Mouse (Mus musculus): ENCODE data around the gene Cyb561d1. TPM values are rescaled to one million over a fixed set of nuclear protein-coding genes. Genes with fewer than 3 reads are reported as not detected.
A peak's percentile ranks its signal among the peaks of the same experiment; 100 is the strongest.
"Not testable (repeated sequence)": the region's sequence is repeated elsewhere in the genome, so short reads cannot be mapped to it uniquely, and the experiment has no call there.

Cyb561d1 gene
- polyA plus RNA-seq (2014; fragmentation: Nextera tagmentation; extraction: Ambion mirVana) = 1.8 and 2.2 TPM in 2 replicates

DNA sequence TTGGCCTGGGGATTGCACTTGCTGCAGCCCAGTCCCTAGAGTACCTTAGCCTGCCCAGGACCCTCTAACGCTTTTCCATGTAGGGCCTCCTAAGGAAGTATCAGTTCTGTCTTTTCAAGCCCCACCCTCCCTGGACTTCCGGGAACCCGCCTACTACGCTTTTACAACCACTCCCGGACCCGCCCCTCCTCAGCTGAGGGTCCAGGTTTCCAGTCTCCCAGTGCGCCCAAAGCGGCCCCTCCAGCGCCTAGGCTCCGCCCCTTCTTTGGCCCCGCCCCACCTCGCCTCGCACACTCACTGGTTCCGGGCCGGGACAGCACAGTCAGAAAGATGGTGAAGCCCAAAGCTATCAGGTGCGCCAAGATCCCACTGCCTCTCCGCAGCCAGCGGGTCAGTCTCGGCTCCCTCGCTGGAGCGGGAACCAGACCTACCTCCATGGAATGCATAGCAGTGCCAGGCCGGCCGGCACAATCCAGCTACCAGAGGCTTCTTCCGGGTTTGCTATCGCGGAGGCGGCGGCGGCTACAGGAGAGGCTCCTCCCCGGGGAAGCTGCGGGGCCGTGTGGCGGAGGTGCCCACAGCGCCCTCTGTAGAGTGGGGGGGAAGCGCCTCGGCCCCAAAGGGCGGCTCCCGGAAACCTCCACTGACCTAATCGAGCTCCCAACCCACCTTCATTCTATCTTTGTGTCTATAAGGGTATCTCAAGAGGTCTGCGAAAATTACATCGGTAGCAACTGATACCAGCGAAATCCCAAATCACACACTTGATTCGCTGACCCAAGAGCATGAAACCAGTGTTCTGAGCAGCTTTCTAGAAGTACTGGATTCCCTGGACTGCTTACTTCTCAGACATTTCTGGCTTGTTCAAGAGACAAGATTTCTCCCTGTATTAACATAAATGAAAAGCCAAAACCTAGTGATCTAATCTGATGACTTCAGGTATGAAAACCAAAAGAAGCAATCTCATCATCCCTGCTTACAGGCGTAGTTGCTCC lies at the start of gene Cyb561d1:
Cyb561d1 (minus strand) TSS at position 884 of the 995 bp plus-strand sequence.
- Histone ChIP-seq H3K27ac (replicated peaks in 1 of 2; ENCODE audit: control insufficient read depth in 1 of 2, insufficient read depth in 1 of 2, low read depth in 2 of 2, low read length in 2 of 2) (peak within 1 kb of the TSS; percentile 82 to 90), H3K4me3 (ENCODE audit: control insufficient read depth in 1 of 2, insufficient read depth in 1 of 2, low read depth in 1 of 2, low read length in 2 of 2) (peak within 1 kb of the TSS; percentile 56 to 91), H3K9me3 (ENCODE audit: control insufficient read depth, low read length) (no peaks in the 10 kb centered on the region), H3K27me3 (ENCODE audit: control insufficient read depth, insufficient read depth, low read length) (no peaks in the 10 kb centered on the region), H3K9ac (ENCODE audit: low read length) (peak within 1 kb of the TSS; percentile 76), H3K4me1 (ENCODE audit: control insufficient read depth in 2 of 2, insufficient read depth in 2 of 2, low read length in 2 of 2) (peaks cover 18 to 33% of the 10 kb centered on the region in 2 experiments), H3K36me3 (ENCODE audit: control insufficient read depth, insufficient read depth, low read length) (peaks cover 50% of the 10 kb centered on the region), H3K4me2 (ENCODE audit: low read length) (peak within 1 kb of the TSS; percentile 77)
- ATAC-seq (ENCODE audit: insufficient number of reproducible peaks, insufficient read depth, low FRiP score, low read depth) = peak; percentile 93
- 3% methylated on average over 44 of the region's 44 CpGs for WGBS

DNA sequence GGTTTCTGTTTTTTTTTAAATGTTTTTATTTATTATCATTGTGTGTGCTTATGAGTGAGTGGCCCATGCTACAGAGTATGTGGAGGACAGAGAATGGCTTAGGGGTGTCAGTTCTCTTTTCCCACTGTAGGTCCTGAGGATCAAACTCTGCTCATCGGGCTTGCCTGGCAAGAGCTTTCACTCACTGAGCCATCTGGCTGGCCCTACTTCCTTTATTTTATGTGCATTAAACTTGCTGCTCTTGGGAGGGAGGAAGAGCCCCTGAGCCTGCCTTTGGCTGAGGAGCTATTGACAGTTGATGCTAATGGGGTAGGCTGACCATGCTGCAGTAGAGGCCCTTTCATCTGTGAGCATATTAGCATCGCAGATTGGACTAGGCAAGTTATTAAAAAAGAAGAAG lies 45.8 kb upstream of the Cyb561d1 start:
- 84% methylated on average over 2 of the region's 2 CpGs for WGBS
- no peak overlapping the region for H3K27ac ChIP-seq (replicated peaks in 1 of 2; ENCODE audit: control insufficient read depth in 1 of 2, insufficient read depth in 1 of 2, low read depth in 2 of 2, low read length in 2 of 2)
- no peaks in the 10 kb centered on the region for H3K36me3 ChIP-seq (ENCODE audit: control insufficient read depth, insufficient read depth, low read length)
- no peak overlapping the region for H3K9ac ChIP-seq (ENCODE audit: low read length)
- no peak overlapping the region for H3K4me2 ChIP-seq (ENCODE audit: low read length)
- H3K4me1 ChIP-seq (ENCODE audit: control insufficient read depth in 2 of 2, insufficient read depth in 2 of 2, low read length in 2 of 2) = no peaks in the 10 kb centered on the region
- H3K9me3 ChIP-seq (ENCODE audit: control insufficient read depth, low read length) = no peaks in the 10 kb centered on the region
- H3K27me3 ChIP-seq (ENCODE audit: control insufficient read depth, insufficient read depth, low read length) = no peaks in the 10 kb centered on the region
- ATAC-seq (ENCODE audit: insufficient number of reproducible peaks, insufficient read depth, low FRiP score, low read depth) = no peak
- no peak overlapping the region for H3K4me3 ChIP-seq (ENCODE audit: control insufficient read depth in 1 of 2, insufficient read depth in 1 of 2, low read depth in 1 of 2, low read length in 2 of 2)

DNA sequence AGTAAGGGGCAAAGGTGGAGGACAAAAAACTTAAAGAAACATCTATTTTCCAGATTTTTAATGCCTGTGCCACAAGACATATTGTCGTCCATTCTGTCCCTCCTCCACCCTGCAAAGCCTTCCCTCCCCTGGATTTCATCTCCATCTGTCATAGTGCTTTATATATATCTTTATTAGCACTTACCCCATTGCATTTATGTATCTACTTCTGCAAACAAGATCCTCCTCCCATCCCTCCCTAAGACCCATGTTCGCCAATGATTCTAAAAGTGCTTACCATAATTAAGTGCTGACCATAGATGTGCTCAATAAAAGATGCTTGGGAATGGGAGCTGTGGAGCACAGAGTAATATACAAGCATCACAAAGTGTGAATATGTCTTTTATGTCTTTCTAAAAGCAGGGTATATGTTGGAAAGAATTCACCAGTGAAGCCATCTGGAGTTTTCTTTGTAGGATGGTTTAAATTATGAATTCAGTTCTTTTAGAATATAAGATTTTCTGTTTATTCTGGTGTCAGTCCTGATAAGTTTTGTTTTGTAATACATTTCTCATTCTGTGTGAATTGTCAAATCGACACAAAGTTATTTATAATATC lies 40.3 kb upstream of the Cyb561d1 start:
- WGBS = 84% methylated on average over 3 of the region's 3 CpGs
- H3K4me3 ChIP-seq (ENCODE audit: control insufficient read depth in 1 of 2, insufficient read depth in 1 of 2, low read depth in 1 of 2, low read length in 2 of 2) = no peak overlapping the region
- H3K27me3 ChIP-seq (ENCODE audit: control insufficient read depth, insufficient read depth, low read length) = no peaks in the 10 kb centered on the region
- H3K9ac ChIP-seq (ENCODE audit: low read length) = no peak overlapping the region
- H3K4me2 ChIP-seq (ENCODE audit: low read length) = no peak overlapping the region
- no peak overlapping the region for H3K27ac ChIP-seq (replicated peaks in 1 of 2; ENCODE audit: control insufficient read depth in 1 of 2, insufficient read depth in 1 of 2, low read depth in 2 of 2, low read length in 2 of 2)
- no peak for ATAC-seq (ENCODE audit: insufficient number of reproducible peaks, insufficient read depth, low FRiP score, low read depth)
- no peaks in the 10 kb centered on the region for H3K4me1 ChIP-seq (ENCODE audit: control insufficient read depth in 2 of 2, insufficient read depth in 2 of 2, low read length in 2 of 2)
- no peaks in the 10 kb centered on the region for H3K36me3 ChIP-seq (ENCODE audit: control insufficient read depth, insufficient read depth, low read length)
- H3K9me3 ChIP-seq (ENCODE audit: control insufficient read depth, low read length) = no peaks in the 10 kb centered on the region

DNA sequence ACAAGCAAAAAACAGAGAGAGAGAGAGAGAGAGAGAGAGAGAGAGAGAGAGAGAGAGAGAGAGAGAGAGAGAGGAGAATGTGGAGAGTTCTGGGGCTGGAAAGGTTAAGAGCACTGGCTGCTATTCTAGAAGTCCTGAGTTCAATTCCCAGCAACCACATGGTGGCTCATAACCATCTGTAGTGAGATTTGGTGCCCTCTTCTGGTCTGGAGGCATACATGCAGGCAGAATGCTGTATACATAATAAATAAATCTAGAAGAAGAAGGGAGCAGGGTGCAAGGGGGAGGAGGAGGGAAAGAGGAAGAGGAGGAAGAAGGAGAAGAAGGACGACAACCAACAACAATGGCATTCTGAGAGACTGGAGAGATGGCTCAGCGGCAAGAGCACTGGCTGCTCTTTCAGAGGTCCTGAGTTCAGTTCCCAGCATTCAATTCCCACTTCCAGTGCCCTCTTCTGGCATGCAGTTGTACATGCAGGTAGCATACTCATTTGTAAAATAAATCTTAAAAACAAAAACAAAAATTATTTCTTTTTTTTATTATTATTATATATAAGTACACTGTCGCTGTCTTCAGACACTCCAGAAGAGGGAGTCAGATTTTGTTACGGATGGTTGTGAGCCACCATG lies 36.6 kb upstream of the Cyb561d1 start:
- 84% methylated on average over 4 of the region's 4 CpGs for WGBS
- not testable (repeated sequence) for H3K4me2 ChIP-seq (ENCODE audit: low read length); H3K9ac ChIP-seq (ENCODE audit: low read length); H3K4me1 ChIP-seq (ENCODE audit: control insufficient read depth in 2 of 2, insufficient read depth in 2 of 2, low read length in 2 of 2); H3K36me3 ChIP-seq (ENCODE audit: control insufficient read depth, insufficient read depth, low read length); H3K9me3 ChIP-seq (ENCODE audit: control insufficient read depth, low read length); H3K27me3 ChIP-seq (ENCODE audit: control insufficient read depth, insufficient read depth, low read length); H3K27ac ChIP-seq (replicated peaks in 1 of 2; ENCODE audit: control insufficient read depth in 1 of 2, insufficient read depth in 1 of 2, low read depth in 2 of 2, low read length in 2 of 2); ATAC-seq (ENCODE audit: insufficient number of reproducible peaks, insufficient read depth, low FRiP score, low read depth); H3K4me3 ChIP-seq (ENCODE audit: control insufficient read depth in 1 of 2, insufficient read depth in 1 of 2, low read depth in 1 of 2, low read length in 2 of 2)

DNA sequence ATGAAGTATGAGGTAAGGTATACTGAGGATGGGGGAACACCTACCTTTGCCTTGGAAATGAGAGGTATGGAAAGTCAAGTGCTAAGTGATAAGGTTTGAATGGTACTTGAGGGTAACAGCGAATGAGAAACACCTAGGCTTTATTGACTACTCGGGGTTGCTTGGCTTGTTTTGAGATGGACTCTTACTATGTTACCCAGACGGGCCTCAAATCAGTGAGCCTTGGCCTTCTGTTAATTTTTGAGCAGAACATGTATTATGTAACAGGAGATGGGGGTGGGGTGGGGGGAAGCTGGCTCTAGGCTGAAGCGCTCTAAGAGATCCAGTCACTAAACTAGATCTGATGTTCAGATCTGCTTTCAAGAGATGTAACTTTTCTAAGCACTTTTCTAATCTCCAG lies 30.6 kb upstream of the Cyb561d1 start:
- Histone ChIP-seq H3K4me2 (ENCODE audit: low read length) (no peak overlapping the region; the same call in 1 of the 2 replicates), H3K9ac (ENCODE audit: low read length) (no peak overlapping the region; the same call in 1 of the 2 replicates), H3K4me3 (ENCODE audit: control insufficient read depth in 1 of 2, insufficient read depth in 1 of 2, low read depth in 1 of 2, low read length in 2 of 2) (no peak overlapping the region), H3K27ac (replicated peaks in 1 of 2; ENCODE audit: control insufficient read depth in 1 of 2, insufficient read depth in 1 of 2, low read depth in 2 of 2, low read length in 2 of 2) (peak overlapping the region in 1 of 2 experiments; percentile 10; a peak in 1 of 4 replicates), H3K9me3 (ENCODE audit: control insufficient read depth, low read length) (no peaks in the 10 kb centered on the region), H3K27me3 (ENCODE audit: control insufficient read depth, insufficient read depth, low read length) (peaks cover 14% of the 10 kb centered on the region), H3K36me3 (ENCODE audit: control insufficient read depth, insufficient read depth, low read length) (no peaks in the 10 kb centered on the region), H3K4me1 (ENCODE audit: control insufficient read depth in 2 of 2, insufficient read depth in 2 of 2, low read length in 2 of 2) (peaks cover 2 to 4% of the 10 kb centered on the region in 2 experiments; a peak in 2 of 4 replicates)
- 63% methylated on average over 4 of the region's 4 CpGs for WGBS
- no peak for ATAC-seq (ENCODE audit: insufficient number of reproducible peaks, insufficient read depth, low FRiP score, low read depth)

DNA sequence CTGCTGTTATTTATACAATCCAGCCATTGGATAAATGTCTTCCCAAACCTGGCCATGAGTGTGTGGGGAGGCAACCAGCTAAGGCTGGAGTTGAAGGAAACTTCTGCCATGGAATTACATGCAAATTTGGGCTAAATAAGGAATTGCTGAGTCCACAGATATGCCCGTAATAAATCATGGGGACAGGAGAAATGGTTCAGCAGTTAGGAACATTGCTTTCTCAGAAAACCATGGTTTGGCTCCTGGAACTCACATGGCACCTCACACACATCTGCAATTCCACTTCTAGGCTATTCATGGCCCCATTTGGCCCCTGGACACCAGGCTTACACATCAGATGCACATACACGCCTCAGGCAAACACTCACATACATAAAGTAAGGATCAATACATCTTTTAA lies 26.5 kb upstream of the Cyb561d1 start:
- H3K27me3 ChIP-seq (ENCODE audit: control insufficient read depth, insufficient read depth, low read length) = peaks cover 49% of the 10 kb centered on the region
- WGBS = 89% methylated on average over 2 of the region's 2 CpGs
- H3K4me2 ChIP-seq (ENCODE audit: low read length) = peak overlapping the region; percentile 86; the same call in 1 of the 2 replicates

More for the DNA sequence above, 26.5 kb upstream of the Cyb561d1 start:
- Histone ChIP-seq H3K4me3 (ENCODE audit: control insufficient read depth in 1 of 2, insufficient read depth in 1 of 2, low read depth in 1 of 2, low read length in 2 of 2) (no peak overlapping the region), H3K9ac (ENCODE audit: low read length) (no peak overlapping the region), H3K4me1 (ENCODE audit: control insufficient read depth in 2 of 2, insufficient read depth in 2 of 2, low read length in 2 of 2) (peaks cover 4 to 11% of the 10 kb centered on the region in 2 experiments; a peak in 3 of 4 replicates), H3K27ac (replicated peaks in 1 of 2; ENCODE audit: control insufficient read depth in 1 of 2, insufficient read depth in 1 of 2, low read depth in 2 of 2, low read length in 2 of 2) (no peak overlapping the region), H3K36me3 (ENCODE audit: control insufficient read depth, insufficient read depth, low read length) (no peaks in the 10 kb centered on the region), H3K9me3 (ENCODE audit: control insufficient read depth, low read length) (no peaks in the 10 kb centered on the region)
- no peak for ATAC-seq (ENCODE audit: insufficient number of reproducible peaks, insufficient read depth, low FRiP score, low read depth)

Measured in heart, embryonic 14.5 days (tissue).